Mouse (Mus musculus): ENCODE measurements around the gene Aig1. TPM values are rescaled to one million over a fixed set of nuclear protein-coding genes. Genes with fewer than 3 reads are reported as not detected.

The Aig1 gene
- total and polyA plus RNA-seq, 3 experiments: 0.13 TPM; not detected in 2

DNA sequence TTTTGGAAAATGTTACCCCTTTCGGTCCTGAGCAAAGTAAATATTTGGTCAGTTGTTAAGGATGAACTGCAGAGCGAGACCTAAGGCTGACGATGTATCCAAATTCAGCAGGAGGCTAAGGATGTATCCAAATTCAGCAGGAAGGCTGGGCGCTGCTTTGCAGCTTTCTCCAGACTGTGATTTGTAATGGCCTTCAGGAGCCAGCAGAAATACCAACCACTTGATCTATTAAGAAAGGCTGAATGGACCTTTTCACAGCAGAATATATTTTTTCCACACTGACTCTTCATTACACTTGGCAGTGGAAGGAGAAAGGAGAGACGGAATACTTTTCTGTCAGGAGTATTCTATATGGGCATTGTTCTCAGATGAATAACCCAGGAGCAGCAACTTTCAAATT, 115.0 kb downstream of the Aig1 start:
- no peak for DNase-seq (ENCODE audit: low read depth, low spot score)
- Histone ChIP-seq H3K27me3 (ENCODE audit: control insufficient read depth in 1 of 2, insufficient read depth in 2 of 2, low read length in 2 of 2) (no peaks in the 10 kb centered on the region), H3K4me3 (ENCODE audit: control insufficient read depth in 1 of 2, insufficient read depth in 1 of 2, low read depth in 2 of 2, low read length in 2 of 2) (no peak overlapping the region), H3K9ac (ENCODE audit: control insufficient read depth, low read depth, low read length, poor library complexity, severe bottlenecking) (no peak overlapping the region), H3K4me1 (ENCODE audit: control insufficient read depth in 1 of 2, insufficient read depth in 2 of 2, low read length in 2 of 2) (no peaks in the 10 kb centered on the region), H3K36me3 (ENCODE audit: control insufficient read depth in 1 of 2, insufficient read depth in 2 of 2, low read length in 2 of 2) (no peaks in the 10 kb centered on the region), H3K9me3 (replicated peaks; ENCODE audit: insufficient read depth, low read length) (no peaks in the 10 kb centered on the region), H3K79me2 (ENCODE audit: control insufficient read depth, insufficient read depth, low read length, poor library complexity) (no peaks in the 10 kb centered on the region), H3K27ac (ENCODE audit: control insufficient read depth, low read depth, low read length) (no peak overlapping the region)
- no peak for TF ChIP-seq ZC3H11A (IDR thresholded peaks at IDR 0.05; ENCODE audit: low read depth, low read length)
- TF ChIP-seq ZMIZ1 (IDR thresholded peaks at IDR 0.05; ENCODE audit: low read depth, low read length): no peak
- no peak for TF ChIP-seq TAL1 (IDR thresholded peaks at IDR 0.05; ENCODE audit: low read length)
- TF ChIP-seq JUND (IDR thresholded peaks at IDR 0.05; ENCODE audit: low read depth, low read length): no peak
- TF ChIP-seq CHD2 (IDR thresholded peaks at IDR 0.05; ENCODE audit: low read length): no peak
- no peak for TF ChIP-seq BHLHE40 (IDR thresholded peaks at IDR 0.05; ENCODE audit: borderline replicate concordance, low read depth, low read length)
- TF ChIP-seq MYC (IDR thresholded peaks at IDR 0.05; ENCODE audit: low read depth, low read length): no peak
- no peak for TF ChIP-seq CTCF (IDR thresholded peaks at IDR 0.05 in 2 of 3, conservative IDR thresholded peaks at IDR 0.05 in 1 of 3; ENCODE audit: control insufficient read depth in 1 of 3, insufficient read depth in 1 of 3, low read depth in 2 of 3, low read length in 3 of 3, poor library complexity in 1 of 3, severe bottlenecking in 1 of 3)
- TF ChIP-seq ELF1 (IDR thresholded peaks at IDR 0.05; ENCODE audit: low read depth, low read length): no peak
- TF ChIP-seq RAD21 (IDR thresholded peaks at IDR 0.05; ENCODE audit: low read depth, low read length): no peak
- no peak for TF ChIP-seq POLR2A (IDR thresholded peaks at IDR 0.05; ENCODE audit: control insufficient read depth in 1 of 2, insufficient read depth in 1 of 2, low read depth in 1 of 2, low read length in 2 of 2, poor library complexity in 1 of 2)
- TF ChIP-seq GATA1 (IDR thresholded peaks at IDR 0.05; ENCODE audit: low read depth, low read length): no peak
- no peak for TF ChIP-seq USF1 (IDR thresholded peaks at IDR 0.05; ENCODE audit: low read depth, low read length)
- TF ChIP-seq EP300 (IDR thresholded peaks at IDR 0.05; ENCODE audit: low read depth in 1 of 2, low read length in 2 of 2): no peak
- no peak for TF ChIP-seq SMC3 (IDR thresholded peaks at IDR 0.05; ENCODE audit: low read depth, low read length)
- TF ChIP-seq MAX (IDR thresholded peaks at IDR 0.05; ENCODE audit: low read length): no peak
- TF ChIP-seq HCFC1 (IDR thresholded peaks at IDR 0.05; ENCODE audit: low read depth, low read length): no peak
- no peak for TF ChIP-seq MYB (IDR thresholded peaks at IDR 0.05; ENCODE audit: low read depth, low read length)
- TF ChIP-seq TCF12 (IDR thresholded peaks at IDR 0.05; ENCODE audit: low read depth, low read length): no peak
- TF ChIP-seq CHD1 (IDR thresholded peaks at IDR 0.05; ENCODE audit: low read depth, low read length): no peak

DNA sequence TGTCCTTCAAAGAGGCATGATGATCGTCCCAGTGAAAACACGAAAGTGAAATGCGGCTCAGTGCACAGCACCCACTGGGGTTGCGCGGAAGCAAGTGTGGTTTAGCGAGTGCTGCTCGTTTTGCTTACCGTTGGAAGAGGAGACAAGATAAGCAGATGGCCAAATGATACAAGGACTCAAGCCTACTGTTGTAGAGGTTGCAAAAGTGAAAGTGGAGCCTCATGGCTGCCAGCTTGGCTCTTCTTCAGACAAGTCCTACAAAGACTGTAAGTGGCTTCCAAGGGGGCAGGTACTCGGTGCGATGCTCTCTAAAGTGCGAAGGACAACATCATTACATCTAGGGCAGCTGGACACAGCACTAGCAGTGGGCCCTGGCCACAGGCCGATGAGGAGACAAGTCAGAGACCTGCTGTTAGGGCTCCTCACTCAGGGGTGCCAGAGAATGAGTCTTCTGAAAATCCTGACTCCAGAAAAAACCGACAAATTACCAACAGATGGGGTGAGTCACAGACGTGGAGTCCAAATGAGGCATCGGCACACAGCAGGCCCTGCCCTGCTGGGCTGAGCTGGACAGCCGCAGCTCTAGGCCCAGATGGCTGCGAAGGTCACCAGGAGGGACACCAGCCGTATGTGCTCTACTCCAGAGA, 129.2 kb downstream of the Aig1 start:
- Histone ChIP-seq H3K36me3 (ENCODE audit: control insufficient read depth in 1 of 2, insufficient read depth in 2 of 2, low read length in 2 of 2) (no peaks in the 10 kb centered on the region), H3K9me3 (replicated peaks; ENCODE audit: insufficient read depth, low read length) (no peaks in the 10 kb centered on the region), H3K27ac (ENCODE audit: control insufficient read depth, low read depth, low read length) (no peak overlapping the region), H3K4me3 (ENCODE audit: control insufficient read depth in 1 of 2, insufficient read depth in 1 of 2, low read depth in 2 of 2, low read length in 2 of 2) (no peak overlapping the region), H3K27me3 (ENCODE audit: control insufficient read depth in 1 of 2, insufficient read depth in 2 of 2, low read length in 2 of 2) (no peaks in the 10 kb centered on the region), H3K9ac (ENCODE audit: control insufficient read depth, low read depth, low read length, poor library complexity, severe bottlenecking) (no peak overlapping the region), H3K4me1 (ENCODE audit: control insufficient read depth in 1 of 2, insufficient read depth in 2 of 2, low read length in 2 of 2) (no peaks in the 10 kb centered on the region), H3K79me2 (ENCODE audit: control insufficient read depth, insufficient read depth, low read length, poor library complexity) (no peaks in the 10 kb centered on the region)
- TF ChIP-seq GABPA (IDR thresholded peaks at IDR 0.05; ENCODE audit: low read depth, low read length): no peak
- TF ChIP-seq UBTF (IDR thresholded peaks at IDR 0.05; ENCODE audit: borderline replicate concordance, insufficient read depth, low read depth, low read length): no peak
- TF ChIP-seq ELF1 (IDR thresholded peaks at IDR 0.05; ENCODE audit: low read depth, low read length): no peak
- TF ChIP-seq NRF1 (IDR thresholded peaks at IDR 0.05; ENCODE audit: insufficient read depth, low read depth, low read length, poor library complexity, severe bottlenecking): no peak
- TF ChIP-seq CTCF (IDR thresholded peaks at IDR 0.05 in 2 of 3, conservative IDR thresholded peaks at IDR 0.05 in 1 of 3; ENCODE audit: control insufficient read depth in 1 of 3, insufficient read depth in 1 of 3, low read depth in 2 of 3, low read length in 3 of 3, poor library complexity in 1 of 3, severe bottlenecking in 1 of 3): no peak
- TF ChIP-seq ZC3H11A (IDR thresholded peaks at IDR 0.05; ENCODE audit: low read depth, low read length): no peak
- TF ChIP-seq MYB (IDR thresholded peaks at IDR 0.05; ENCODE audit: low read depth, low read length): no peak
- DNase-seq (ENCODE audit: low read depth, low spot score): no peak
